Mouse (Mus musculus) lung, embryonic 14.5 days (tissue): ENCODE measurements around the gene L3mbtl1. TPM values are rescaled to one million over a fixed set of nuclear protein-coding genes. Genes with fewer than 3 reads are reported as not detected.

Source experiments
- ATAC-seq: fragments of 200-750 bp; cut with Nextera tagmentation; 2 replicates; pipeline ENCODE4 v1.8.0; 2017; ENCODE audit warnings: mild to moderate bottlenecking, moderate TSS enrichment, moderate library complexity; ENCODE audit not compliant: insufficient read depth
- DNase-seq: peaks from one replicate; pipeline ENCODE4 v3.0.0-alpha.2; 2015
- H3K27ac ChIP-seq: fragments of 300-500 bp; sonication (generic); 2 replicates; pipeline ENCODE4 v1.5.1; 2014; ENCODE audit warnings: low read depth, mild to moderate bottlenecking, moderate library complexity
- H3K27me3 ChIP-seq: fragments of 300-500 bp; sonication (generic); 2 replicates; pipeline ENCODE4 v1.6.1; 2014; ENCODE audit warnings: low read length, control low read depth; ENCODE audit not compliant: insufficient read depth
- H3K36me3 ChIP-seq: fragments of 300-500 bp; sonication (generic); 2 replicates; pipeline ENCODE4 v1.6.1; 2014; ENCODE audit warnings: control low read depth; ENCODE audit not compliant: insufficient read depth
- H3K4me1 ChIP-seq: fragments of 300-500 bp; sonication (generic); 2 replicates; pipeline ENCODE4 v1.6.1; 2014; ENCODE audit warnings: antibody characterized with exemption, control low read depth; ENCODE audit not compliant: insufficient read depth
- H3K4me2 ChIP-seq: fragments of 300-500 bp; sonication (generic); 2 replicates; pipeline ENCODE4 v1.6.1; 2014; ENCODE audit warnings: mild to moderate bottlenecking
- H3K4me3 ChIP-seq: fragments of 300-500 bp; sonication (generic); 2 replicates; pipeline ENCODE4 v1.5.1; 2014; ENCODE audit warnings: low read depth, low read length
- H3K9ac ChIP-seq: fragments of 300-500 bp; sonication (generic); 2 replicates; pipeline ENCODE4 v1.6.1; 2014
- H3K9me3 ChIP-seq: fragments of 300-500 bp; sonication (generic); 2 replicates; pipeline ENCODE4 v1.6.1; 2016; ENCODE audit warnings: low read depth, low read length, control low read depth
- CTCF ChIP-seq: IDR thresholded peaks from 2 replicates; pipeline ENCODE4 v1.5.1; 2016; ENCODE audit warnings: antibody characterized with exemption, low read depth
- WGBS: fragments of 180-500 bp; shearing (Covaris S2); extraction: QIAGEN DNeasy Blood & Tissue Kit; methylation state at CpG from one replicate; pipeline ENCODE4 v1.1.7; 2014; 5-methylcytosine and 5-hydroxymethylcytosine counted together
- polyA plus RNA-seq: library from polyadenylated mRNA; unstranded; fragments of >200 nt; fragmentation: Nextera tagmentation; extraction: Ambion mirVana; gene quantifications from 2 replicates; pipeline ENCODE4 v1.2.1, GENCODE M21; 2014

The L3mbtl1 gene
- polyA plus RNA-seq, 1 experiment from 2014 or later: 0.21 TPM

DNA sequence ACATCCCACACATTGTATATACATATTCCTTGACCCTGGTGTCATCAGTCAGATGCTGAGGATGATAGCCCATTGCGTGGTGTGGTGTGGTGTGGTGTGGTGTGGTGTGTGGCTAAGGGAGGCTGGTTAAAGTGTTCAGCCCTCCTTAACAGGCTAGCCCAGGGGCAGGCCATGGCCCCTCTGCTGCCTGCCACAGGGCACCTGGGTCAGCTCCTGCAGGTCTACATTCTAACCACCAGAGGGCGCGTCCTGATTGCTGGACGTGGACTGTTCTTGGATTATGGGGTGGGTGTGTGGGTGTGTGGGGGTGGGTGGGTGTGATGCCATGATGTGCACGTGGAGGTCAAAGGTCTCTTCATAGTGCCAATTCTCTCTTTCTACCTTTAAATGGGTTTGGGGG, 25.1 kb downstream of the L3mbtl1 start:
- peak; percentile 90 for TF ChIP-seq CTCF
- Histone ChIP-seq H3K4me2 (no peak overlapping the region), H3K27ac (no peak overlapping the region), H3K9ac (no peak overlapping the region), H3K9me3 (no peaks in the 10 kb centered on the region), H3K36me3 (no peaks in the 10 kb centered on the region), H3K4me3 (no peak overlapping the region), H3K4me1 (no peaks in the 10 kb centered on the region), H3K27me3 (no peaks in the 10 kb centered on the region)
- WGBS: 6% methylated on average over 5 of the region's 5 CpGs
- DNase-seq (peak; percentile 67), ATAC-seq (peak; percentile 62; the same call in 1 of the 2 replicates)

DNA sequence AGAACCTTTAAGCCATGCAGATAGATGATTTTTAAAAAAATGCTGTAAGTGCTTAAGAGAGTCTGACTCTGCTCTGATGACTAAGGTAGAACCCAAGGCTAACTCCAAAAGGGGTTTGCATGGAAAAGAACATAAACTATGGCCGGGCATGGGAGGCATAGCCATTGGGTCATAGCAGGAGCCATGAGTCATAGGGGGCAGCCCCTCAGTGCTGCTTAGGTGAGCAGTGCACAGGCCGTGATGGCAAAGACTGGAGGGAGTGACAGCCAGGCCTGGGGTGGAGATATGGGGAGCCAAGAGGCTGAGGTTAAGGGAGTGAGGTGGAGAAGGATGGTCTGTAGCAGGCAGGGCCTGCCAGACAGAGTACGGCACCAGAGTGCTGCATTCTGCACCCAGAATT, 25.8 kb downstream of the L3mbtl1 start:
- ATAC-seq (no peak), DNase-seq (no peak)
- Histone ChIP-seq H3K4me2 (no peak overlapping the region), H3K4me1 (no peaks in the 10 kb centered on the region), H3K4me3 (no peak overlapping the region), H3K9me3 (no peaks in the 10 kb centered on the region), H3K9ac (no peak overlapping the region), H3K27ac (no peak overlapping the region), H3K27me3 (no peaks in the 10 kb centered on the region), H3K36me3 (no peaks in the 10 kb centered on the region)
- TF ChIP-seq CTCF: no peak
- WGBS: 75% methylated on average over 3 of the region's 3 CpGs

DNA sequence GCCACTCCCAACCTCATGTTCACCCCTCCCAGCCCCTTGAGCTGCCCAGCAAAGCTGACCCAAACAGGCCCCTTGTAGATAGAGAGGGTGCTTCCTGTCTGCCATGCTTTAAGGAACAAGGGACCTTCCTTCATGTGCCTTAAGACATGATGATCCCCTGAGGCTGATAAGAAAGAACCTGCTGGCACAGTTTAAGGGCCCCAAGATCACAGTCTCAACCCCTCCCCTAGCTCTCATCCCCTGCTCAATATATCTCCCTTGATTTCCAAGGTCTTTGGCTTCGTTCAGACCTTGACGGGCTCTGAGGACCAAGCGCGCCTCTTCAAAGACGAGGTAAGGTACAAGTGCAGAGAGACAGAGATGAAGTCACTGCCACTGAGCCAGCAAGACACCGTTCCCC, 27.6 kb downstream of the L3mbtl1 start:
- DNase-seq: no peak
- H3K9ac ChIP-seq: no peak overlapping the region
- no peaks in the 10 kb centered on the region for H3K27me3 ChIP-seq
- no peak for TF ChIP-seq CTCF
- no peak overlapping the region for H3K4me2 ChIP-seq
- H3K4me1 ChIP-seq: no peaks in the 10 kb centered on the region
- H3K27ac ChIP-seq: no peak overlapping the region
- no peak for ATAC-seq
- 74% methylated on average over 6 of the region's 6 CpGs for WGBS
- H3K9me3 ChIP-seq: no peaks in the 10 kb centered on the region
- H3K4me3 ChIP-seq: no peak overlapping the region
- no peaks in the 10 kb centered on the region for H3K36me3 ChIP-seq

DNA sequence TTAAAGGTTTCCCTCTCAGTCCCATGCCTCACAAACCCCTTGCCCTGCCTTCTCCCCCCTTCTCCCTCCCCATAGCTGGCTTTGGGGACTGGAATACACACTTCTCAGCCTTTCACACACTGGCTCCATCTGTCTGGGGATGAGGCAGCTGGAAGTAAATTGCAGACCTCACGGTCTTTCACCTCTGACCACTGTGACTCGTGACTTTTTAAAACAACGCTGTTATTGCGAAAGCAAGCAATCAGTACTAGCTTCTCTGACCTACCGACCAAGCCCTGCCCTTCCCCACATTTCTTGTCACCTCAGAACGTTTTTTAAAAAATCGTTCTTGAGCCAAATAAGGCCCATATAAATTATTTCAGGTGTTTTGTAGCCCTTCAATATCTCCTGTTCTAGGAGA, 29.5 kb downstream of the L3mbtl1 start:
- ATAC-seq: no peak

DNA sequence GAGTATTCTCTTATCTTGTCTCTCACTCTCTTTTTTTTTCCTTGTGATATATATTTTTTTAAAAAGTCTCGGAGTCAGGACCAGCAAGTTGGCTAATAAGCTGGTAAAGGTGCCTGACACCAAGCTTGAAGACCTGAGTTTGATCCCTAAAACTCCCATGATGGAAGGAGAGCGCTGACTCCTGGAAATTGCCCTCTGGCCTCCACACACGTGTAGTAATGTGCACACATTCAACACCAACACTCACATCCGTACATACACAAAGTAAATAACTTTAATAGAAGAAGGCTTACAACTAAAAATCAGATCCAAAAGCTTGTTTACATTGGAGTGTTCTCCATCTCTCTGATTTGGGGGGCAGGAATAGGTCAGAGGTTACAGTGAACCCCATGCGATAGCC, 29.9 kb downstream of the L3mbtl1 start:
- TF ChIP-seq CTCF: no peak
- WGBS: 37% methylated on average over 5 of the region's 5 CpGs
- Histone ChIP-seq H3K4me2 (no peak overlapping the region), H3K9me3 (no peaks in the 10 kb centered on the region), H3K27me3 (no peaks in the 10 kb centered on the region), H3K9ac (no peak overlapping the region), H3K4me1 (no peaks in the 10 kb centered on the region), H3K36me3 (no peaks in the 10 kb centered on the region), H3K4me3 (no peak overlapping the region), H3K27ac (no peak overlapping the region)
- no peak for ATAC-seq
- no peak for DNase-seq

More for the DNA sequence above, 29.5 kb downstream of the L3mbtl1 start:
- Histone ChIP-seq H3K4me2 (no peak overlapping the region), H3K9ac (no peak overlapping the region), H3K27me3 (no peaks in the 10 kb centered on the region), H3K4me3 (no peak overlapping the region), H3K36me3 (no peaks in the 10 kb centered on the region), H3K9me3 (no peaks in the 10 kb centered on the region), H3K4me1 (no peaks in the 10 kb centered on the region), H3K27ac (no peak overlapping the region)
- TF ChIP-seq CTCF: no peak
- DNase-seq: no peak
- WGBS: 31% methylated on average over 7 of the region's 7 CpGs

DNA sequence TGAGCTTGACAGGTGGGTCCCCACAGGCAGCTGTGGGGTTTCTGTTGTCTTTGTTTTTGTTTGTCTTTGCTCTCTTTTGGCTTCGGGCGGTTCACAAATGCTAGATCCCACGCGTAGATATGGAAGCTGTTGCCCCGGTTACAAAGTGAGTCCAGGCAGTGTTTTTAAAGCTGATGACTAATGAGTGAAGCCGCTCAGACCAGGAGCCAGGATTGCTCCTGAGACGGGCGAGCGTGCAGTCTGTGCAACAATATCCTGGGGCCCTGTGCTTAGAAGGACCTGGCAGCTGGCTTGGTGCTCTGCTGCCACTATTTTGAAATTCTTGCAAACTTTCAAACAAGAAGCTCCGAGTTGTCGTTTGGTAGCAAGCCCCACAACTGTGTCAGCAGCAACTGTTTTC, 30.4 kb downstream of the L3mbtl1 start:
- TF ChIP-seq CTCF: no peak
- Histone ChIP-seq H3K4me3 (no peak overlapping the region), H3K4me1 (no peaks in the 10 kb centered on the region), H3K36me3 (no peaks in the 10 kb centered on the region), H3K9ac (no peak overlapping the region), H3K4me2 (no peak overlapping the region), H3K27ac (no peak overlapping the region), H3K9me3 (no peaks in the 10 kb centered on the region), H3K27me3 (no peaks in the 10 kb centered on the region)
- 12% methylated on average over 11 of the region's 11 CpGs for WGBS
- DNase-seq: peak; percentile 20
- no peak for ATAC-seq

DNA sequence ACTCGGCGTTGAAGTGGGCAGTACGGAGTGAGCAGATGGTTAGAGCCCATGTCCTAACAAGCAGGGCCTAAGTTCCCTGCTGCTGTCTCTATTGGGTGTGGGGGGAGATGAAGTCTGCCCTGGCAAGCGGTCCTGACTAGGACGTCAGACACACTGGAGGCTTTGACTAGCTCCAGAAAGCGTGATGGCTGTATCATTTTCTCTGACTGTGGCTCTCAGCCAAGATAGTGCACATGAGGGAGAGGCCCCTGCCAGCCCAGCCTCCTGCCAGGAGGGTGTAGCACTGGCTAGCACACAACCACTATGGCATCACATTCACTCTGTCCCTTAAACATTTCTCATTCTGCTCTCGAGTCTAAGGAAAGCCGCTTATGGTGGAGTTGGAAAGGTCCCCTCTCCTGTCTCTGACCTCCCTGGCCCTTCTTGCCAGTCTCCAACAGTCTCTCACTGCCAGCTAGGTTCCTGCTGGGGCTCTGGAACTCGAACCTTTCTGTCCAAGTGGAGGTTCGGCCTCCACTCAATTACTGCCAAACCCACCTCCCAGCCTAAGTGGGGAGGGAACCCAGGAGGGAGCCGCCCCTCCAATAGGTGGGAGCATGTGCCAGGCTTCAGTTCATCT, 32.0 kb downstream of the L3mbtl1 start:
- Histone ChIP-seq H3K9ac (no peak overlapping the region), H3K4me2 (no peak overlapping the region), H3K36me3 (no peaks in the 10 kb centered on the region), H3K27me3 (no peaks in the 10 kb centered on the region), H3K9me3 (no peaks in the 10 kb centered on the region), H3K4me1 (no peaks in the 10 kb centered on the region), H3K27ac (no peak overlapping the region), H3K4me3 (no peak overlapping the region)
- TF ChIP-seq CTCF: no peak
- DNase-seq: peak; percentile 22
- peak; percentile 41; the same call in 1 of the 2 replicates for ATAC-seq
- 68% methylated on average over 11 of the region's 11 CpGs for WGBS

DNA sequence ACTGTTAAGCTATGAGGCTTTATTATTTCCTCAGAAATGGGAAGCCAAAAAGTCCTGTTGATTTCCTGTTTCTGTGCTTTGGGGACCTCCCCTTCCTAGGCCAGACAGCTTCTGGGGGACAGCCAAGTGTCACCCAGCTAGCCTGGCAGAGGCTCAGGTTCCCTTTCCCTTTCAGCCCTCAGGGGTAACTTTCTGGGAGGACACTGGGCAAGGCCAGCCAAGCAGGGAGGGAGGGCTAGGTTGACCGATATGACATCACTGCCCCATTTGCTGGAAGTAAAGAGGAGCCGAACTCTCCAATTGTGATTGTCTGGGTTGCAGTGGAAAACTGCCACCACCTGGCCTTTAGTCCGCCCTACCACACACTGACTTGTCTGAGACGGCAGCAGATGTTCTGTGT, 32.7 kb downstream of the L3mbtl1 start:
- 58% methylated on average over 4 of the region's 4 CpGs for WGBS

More for the DNA sequence above, 32.7 kb downstream of the L3mbtl1 start:
- no peaks in the 10 kb centered on the region for H3K4me1 ChIP-seq
- no peak overlapping the region for H3K4me3 ChIP-seq
- H3K27ac ChIP-seq: no peak overlapping the region
- no peak for TF ChIP-seq CTCF
- H3K9me3 ChIP-seq: no peaks in the 10 kb centered on the region
- H3K27me3 ChIP-seq: no peaks in the 10 kb centered on the region
- peak; percentile 16 for DNase-seq
- H3K4me2 ChIP-seq: no peak overlapping the region
- no peak overlapping the region for H3K9ac ChIP-seq
- H3K36me3 ChIP-seq: no peaks in the 10 kb centered on the region
- no peak for ATAC-seq
